Mouse (Mus musculus): ENCODE results near the gene Trim62.

Gene Trim62

DNA sequence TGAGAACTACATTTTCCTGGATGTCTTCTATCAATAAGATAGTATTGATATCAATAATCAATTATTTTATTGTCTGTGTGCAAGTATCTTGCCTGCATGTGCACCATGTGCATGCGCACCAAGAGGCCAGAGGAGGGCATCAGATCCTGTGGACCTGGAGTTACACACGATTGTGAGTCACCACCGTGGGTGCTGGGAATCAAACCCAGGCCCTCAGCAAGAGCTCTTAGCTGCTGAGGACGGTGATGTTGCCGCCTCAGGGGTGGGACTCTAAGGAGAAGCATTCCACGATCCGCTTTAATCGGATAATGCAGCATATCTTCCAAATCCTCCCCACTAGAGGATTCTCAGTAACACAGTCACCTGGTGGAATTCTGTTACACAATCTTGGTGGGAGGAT lies 2.2 kb downstream of the Trim62 start:
- DNase-seq (ENCODE audit: low spot score in 2 of 2), result no peak

GRCm38 (mm10) chr4:128886571-128886970 lies 3.2 kb downstream of the Trim62 start:
- DNase-seq (ENCODE audit: low spot score in 2 of 2), result no peak

DNA sequence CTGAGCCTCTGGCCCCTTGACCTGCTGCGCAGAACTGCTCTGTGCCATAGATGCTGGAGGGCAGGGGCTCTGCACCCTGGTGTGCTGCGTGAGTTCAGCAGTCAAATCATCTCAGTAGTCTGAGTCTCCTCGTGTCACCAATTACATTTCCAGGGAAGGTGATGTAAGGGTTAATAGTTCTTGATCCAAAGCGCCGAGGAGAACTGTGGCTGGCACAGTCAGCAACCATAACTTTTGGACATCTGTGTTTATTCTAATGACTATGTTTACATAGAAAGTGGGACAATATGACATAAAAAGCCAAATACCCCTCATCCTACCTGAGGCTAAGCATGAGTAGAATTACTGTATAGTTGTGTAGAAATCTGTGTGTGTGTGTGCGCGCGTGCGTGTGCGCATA lies 3.6 kb downstream of the Trim62 start:
- DNase-seq (ENCODE audit: low spot score in 2 of 2), result no peak

- no peak for DNase-seq (ENCODE audit: low spot score in 2 of 2)
Observed at GRCm38 (mm10) chr4:128887641-128888091, 4.3 kb downstream of the Trim62 start.

DNA sequence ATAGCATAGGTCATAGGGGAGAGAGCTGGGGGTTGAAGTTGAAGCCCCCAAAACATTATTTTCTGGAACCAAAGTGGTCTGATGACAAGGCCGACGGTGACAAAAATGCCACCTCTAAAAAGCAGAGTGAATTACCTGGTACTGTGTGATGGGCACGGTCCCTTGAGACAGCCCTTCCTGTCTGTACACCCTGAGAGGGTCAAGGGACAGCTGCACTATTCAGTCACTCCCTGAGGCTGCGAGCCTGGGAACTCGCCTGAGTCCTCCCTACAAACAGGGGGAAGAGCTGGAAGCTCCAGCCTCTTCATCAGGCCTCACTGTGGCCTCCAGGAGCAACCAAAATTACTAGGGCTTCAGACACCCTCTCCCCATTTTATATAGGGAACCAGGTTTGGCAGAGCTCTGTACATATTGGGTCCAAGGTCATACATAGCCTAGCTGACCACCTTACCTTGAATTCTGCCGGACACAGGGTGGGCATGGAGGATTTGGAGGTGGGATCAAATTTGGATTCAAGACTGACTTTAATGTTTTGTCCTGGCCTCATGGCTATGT lies 5.1 kb downstream of the Trim62 start:
- no peak for DNase-seq (ENCODE audit: low spot score in 2 of 2)

DNA sequence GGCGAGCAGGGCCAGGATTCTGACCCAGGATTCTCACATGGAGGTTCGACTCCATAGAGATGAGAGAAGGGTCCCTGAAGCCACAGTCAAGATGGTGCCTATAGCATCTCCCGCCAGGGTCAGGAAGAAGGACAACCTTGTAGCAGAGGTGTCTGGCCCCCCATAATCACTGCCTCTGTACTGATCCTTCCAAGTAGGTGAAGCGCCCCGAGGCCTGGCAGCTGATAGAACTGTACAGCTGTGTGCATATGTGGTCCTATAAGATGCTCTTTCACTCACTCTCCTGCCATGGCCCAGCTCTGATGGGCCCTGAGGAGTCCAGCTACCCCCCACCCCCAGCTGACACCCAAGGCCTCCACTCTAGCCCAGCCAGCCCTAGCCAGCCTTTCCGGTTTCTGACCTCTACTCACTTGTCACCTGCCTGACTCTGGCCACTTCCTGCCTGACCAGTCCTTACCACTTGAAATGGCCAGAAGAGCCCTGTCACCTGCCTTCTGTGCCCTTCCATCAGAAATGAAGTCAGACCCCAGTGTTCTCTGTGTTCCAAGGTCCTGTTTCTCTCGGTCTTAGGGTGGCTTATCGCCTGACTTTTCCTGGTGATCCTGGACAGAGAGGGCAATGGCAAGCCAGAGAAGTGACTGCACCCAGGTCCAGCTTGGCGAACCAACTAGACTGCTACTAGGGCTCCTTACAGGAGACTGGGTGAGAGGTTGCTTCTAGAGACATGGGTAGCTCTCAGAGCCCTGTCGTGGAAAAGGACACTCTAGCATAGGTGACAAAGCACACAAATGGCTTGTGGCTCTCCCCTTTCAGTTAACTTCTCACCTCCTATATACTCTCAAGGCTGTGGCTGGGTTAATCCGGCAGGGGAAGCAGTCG lies 6.6 kb downstream of the Trim62 start:
- no peak for DNase-seq (ENCODE audit: low spot score in 2 of 2)

DNA sequence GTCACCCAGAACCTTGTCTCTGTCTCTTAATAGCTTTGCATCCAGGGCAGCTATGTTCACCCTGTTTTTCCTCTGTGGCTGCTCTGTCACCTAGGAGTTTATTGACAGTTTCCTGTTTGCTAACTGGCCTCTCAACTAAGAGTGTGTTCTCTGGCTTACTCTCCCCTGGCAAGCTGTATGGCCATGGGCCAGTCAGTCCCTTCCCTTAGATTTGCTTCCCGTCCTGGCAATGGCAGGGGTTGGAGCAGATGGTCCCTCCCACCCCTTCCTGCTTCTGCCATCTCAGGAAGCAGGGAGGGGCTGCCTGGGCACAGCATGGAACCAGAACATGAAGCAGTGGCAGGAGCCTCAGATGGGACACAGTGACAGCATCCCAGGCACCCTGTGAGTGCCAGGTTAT lies 7.8 kb downstream of the Trim62 start:
- peak; percentile 51 to 64 for DNase-seq (ENCODE audit: low spot score in 2 of 2)

GRCm38 (mm10) chr4:128891746-128892145 lies 8.4 kb downstream of the Trim62 start:
- no peak for DNase-seq (ENCODE audit: low spot score in 2 of 2)

DNA sequence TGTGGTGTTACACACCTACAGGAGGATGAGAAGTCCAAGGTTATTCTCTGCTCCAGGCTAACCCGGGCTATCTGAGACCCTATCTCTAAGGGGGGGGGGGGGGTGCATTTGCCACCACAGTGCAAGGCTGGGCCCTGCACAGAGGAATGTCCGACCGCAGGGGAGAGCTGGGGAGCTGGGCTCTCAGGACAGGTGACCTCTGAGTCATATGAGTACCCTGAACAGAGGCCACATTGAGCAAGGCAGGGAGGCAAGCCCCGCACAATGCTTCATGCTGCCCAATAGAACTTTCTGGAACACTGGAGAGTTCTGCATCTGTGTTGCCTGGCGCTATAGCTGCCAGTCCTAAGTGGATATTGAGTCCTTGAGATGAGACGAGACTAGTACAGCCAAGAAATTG lies 8.8 kb downstream of the Trim62 start:
- DNase-seq (ENCODE audit: low spot score in 2 of 2), result no peak

DNA sequence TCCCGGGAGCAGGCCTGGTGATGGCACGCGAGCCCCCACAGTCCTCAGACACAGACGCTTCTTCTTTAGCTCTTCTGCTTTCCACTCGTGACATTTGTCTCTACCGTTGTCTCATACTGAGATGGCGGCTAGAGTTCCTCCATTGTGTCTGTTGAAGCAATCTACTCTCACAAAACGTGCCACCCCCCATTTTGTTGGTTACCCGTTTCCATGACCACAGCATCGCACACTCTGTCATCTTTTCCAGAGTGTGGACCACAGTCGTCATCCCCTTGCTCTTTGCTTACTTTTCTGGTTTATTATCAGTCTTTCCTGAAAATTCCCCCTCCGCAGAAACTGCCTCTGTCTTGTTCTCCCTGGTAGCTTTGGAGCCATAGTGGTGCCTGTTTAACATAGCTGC lies 10.7 kb downstream of the Trim62 start:
- DNase-seq (ENCODE audit: low spot score in 2 of 2), result no peak

GRCm38 (mm10) chr4:128895841-128896240 lies 12.5 kb downstream of the Trim62 start:
- no peak for DNase-seq (ENCODE audit: low spot score in 2 of 2)

GRCm38 (mm10) chr4:128896667-128897066 lies 13.3 kb downstream of the Trim62 start:
- no peak for DNase-seq (ENCODE audit: low spot score in 2 of 2)

GRCm38 (mm10) chr4:128897911-128898421 lies 14.6 kb downstream of the Trim62 start:
- no peak for DNase-seq (ENCODE audit: low spot score in 2 of 2)

DNA sequence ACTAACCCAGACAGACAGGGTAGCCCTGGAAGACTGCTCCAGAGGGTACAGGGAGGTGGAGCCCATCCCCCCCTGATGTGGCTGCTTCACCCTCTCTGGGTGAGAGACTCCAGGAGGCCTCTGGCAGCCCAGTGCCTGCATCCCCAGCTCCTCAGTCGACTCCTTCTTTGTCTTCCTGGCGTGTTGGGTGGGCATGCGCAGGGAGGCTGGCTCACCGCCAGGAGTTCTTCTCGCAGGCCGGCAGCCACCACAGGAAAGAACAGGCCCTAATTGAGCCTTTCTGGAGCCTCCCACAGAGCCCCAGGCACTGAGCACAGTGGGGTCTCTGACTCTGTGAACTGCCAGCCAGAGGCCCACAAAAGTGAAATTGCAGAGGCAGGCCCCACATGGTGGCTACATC lies 16.0 kb downstream of the Trim62 start:
- peak; percentile 65 to 78 for DNase-seq (ENCODE audit: low spot score in 2 of 2)

DNA sequence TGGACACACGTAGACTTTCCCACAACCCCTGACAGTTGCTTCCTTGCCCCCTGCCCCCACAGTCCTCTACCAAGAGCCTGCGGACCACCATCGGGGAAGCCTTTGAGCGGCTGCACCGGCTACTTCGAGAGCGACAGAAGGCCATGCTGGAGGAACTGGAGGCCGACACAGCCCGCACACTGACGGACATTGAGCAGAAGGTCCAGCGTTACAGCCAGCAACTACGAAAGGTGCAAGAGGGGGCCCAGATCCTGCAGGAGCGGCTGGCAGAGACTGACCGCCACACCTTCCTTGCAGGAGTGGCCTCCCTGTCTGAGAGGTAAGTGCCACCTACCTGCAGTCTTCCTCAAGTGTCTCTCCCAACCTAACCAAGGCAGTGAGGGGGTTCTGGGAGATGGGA lies 17.1 kb downstream of the Trim62 start:
- no peak for DNase-seq (ENCODE audit: low spot score in 2 of 2)

GRCm38 (mm10) chr4:128902390-128902789 lies 19.0 kb downstream of the Trim62 start:
- DNase-seq (ENCODE audit: low spot score in 2 of 2), result no peak

DNA sequence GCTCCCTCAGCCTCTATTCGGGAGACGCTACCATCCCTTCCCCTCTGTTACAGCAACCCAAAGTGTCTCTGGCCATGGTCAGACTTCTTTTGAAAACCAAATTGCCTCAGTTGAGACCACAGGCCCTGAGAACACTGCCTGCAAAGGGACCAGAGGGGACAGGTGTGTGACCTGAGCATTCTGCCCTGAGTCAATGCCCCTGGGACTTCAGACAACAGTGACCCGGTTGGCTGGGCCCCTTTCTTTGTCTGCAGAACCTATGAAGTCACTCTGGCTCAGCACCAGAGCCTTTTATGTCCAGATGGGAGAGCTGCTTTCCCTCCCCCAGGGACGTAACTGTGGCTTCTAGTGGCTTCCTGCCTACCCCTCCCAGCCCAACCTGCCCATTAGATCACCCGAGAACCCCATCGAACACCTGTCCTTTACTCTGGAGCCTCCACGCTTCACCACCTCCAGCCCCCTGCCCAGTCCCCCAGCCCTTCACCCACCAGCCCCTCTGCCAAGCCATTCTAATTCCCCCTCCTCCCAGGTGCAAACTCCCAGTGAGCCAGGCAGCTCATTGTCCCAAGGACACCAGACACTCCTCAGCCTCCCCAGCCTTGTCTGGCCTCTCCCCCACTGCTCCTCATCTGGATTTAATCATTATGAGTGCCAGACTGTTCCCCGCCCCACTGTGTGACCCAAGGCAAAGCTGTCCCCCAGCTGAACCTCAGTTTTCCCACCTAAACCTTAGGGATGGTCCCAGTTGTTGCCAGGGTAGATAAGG lies 20.8 kb downstream of the Trim62 start:
- no peak for DNase-seq (ENCODE audit: low spot score in 2 of 2)

- DNase-seq (ENCODE audit: low spot score in 2 of 2), result no peak
Observed at GRCm38 (mm10) chr4:128905251-128905650, 21.9 kb downstream of the Trim62 start.

DNA sequence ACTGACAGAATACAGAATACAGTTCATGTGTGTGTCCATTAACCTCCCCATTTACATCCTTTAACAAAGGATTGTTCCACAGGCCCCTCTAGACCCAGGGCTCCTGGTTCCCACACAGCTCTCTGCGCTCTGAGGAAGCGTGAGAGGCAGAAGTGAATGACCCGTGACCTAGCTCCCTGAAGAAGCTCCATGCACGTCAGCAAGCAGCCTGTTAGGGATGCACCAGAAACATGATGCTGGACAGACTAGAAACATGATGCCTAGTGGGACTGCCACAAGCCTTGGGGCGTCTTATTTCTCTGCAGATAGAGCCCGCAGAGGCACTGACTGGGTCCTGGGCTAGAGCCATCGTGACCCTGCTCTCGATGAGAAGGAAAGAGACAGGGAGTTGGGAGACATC lies 23.4 kb downstream of the Trim62 start:
- DNase-seq (ENCODE audit: low spot score in 2 of 2), result no peak

- no peak for DNase-seq (ENCODE audit: low spot score in 2 of 2)
Observed at GRCm38 (mm10) chr4:128907238-128907968, 24.0 kb downstream of the Trim62 start.

DNA sequence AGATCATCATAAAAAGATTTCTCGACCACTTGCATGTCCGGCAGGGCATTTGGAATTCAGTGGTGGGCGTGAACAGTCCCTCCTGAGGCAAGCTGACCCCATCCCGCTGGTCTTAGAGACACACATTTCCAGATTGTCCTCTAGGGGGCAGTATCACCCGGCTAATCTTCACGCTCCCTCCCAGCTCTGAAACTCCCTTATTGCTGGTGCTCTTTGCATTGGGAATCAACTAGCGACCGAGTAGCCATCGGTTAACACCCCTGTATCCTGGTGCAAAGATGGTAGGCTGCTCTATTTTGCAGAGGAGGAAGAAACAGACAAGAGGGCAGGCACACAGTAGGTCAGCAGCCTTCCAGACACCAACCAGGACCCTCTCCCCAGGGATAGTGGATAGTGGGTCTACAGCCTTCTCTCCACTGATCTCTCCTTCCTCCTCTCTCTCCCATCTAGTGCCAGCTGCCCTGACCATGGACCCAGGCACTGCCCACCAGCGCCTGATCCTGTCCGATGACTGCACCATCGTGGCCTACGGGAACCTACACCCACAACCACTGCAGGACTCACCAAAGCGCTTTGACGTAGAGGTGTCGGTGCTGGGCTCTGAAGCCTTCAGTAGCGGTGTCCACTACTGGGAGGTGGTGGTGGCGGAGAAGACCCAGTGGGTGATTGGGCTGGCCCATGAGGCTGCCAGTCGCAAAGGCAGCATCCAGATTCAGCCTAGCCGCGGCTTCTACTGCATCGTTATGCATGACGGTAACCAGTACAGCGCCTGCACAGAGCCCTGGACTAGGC lies 25.4 kb downstream of the Trim62 start:
- DNase-seq (ENCODE audit: low spot score in 2 of 2), result peak; percentile 41 to 42

Data from frontal cortex, postnatal 36 days (tissue).